Mouse (Mus musculus): Measurements from ENCODE around the gene Bnc2. TPM values are rescaled to one million over a fixed set of nuclear protein-coding genes. Genes with fewer than 3 reads are reported as not detected.

Gene Bnc2
- polyA plus RNA-seq, 1 experiment from 2014 or later, result 19.4 TPM

GRCm38 (mm10) chr4:84331450-84331849 is 343.6 kb downstream of the Bnc2 start:
- Histone ChIP-seq H3K9ac (replicated peaks) (no peak overlapping the region), H3K36me3 (no peaks in the 10 kb centered on the region), H3K4me1 (replicated peaks) (0 out of 2 replicates have a peak, but pooled peaks cover 5% of the 10 kb centered on the region), H3K4me2 (replicated peaks) (no peak overlapping the region), H3K27me3 (peaks cover 12% of the 10 kb centered on the region), H3K9me3 (no peaks in the 10 kb centered on the region), H3K4me3 (replicated peaks) (no peak overlapping the region), H3K27ac (no peak overlapping the region)
- no peak for ATAC-seq
- WGBS, result 71% methylated on average over 3 of the region's 3 CpGs

GRCm38 (mm10) chr4:84330509-84330908 is 344.6 kb downstream of the Bnc2 start:
- H3K27ac ChIP-seq, result no peak overlapping the region
- peaks cover 16% of the 10 kb centered on the region for H3K27me3 ChIP-seq
- H3K9ac ChIP-seq (replicated peaks), result no peak overlapping the region
- H3K4me3 ChIP-seq (replicated peaks), result no peak overlapping the region
- H3K4me1 ChIP-seq (replicated peaks), result 0 out of 2 replicates have a peak, but pooled peaks cover 5% of the 10 kb centered on the region
- ATAC-seq, result peak; percentile 14; the same call in 1 of the 2 replicates
- no peaks in the 10 kb centered on the region for H3K9me3 ChIP-seq
- no peaks in the 10 kb centered on the region for H3K36me3 ChIP-seq
- H3K4me2 ChIP-seq (replicated peaks), result no peak overlapping the region
- 78% methylated on average over 4 of the region's 4 CpGs for WGBS

- no peak overlapping the region for H3K9ac ChIP-seq (replicated peaks)
- H3K27ac ChIP-seq, result no peak overlapping the region
- H3K9me3 ChIP-seq, result no peaks in the 10 kb centered on the region
- peaks cover 11% of the 10 kb centered on the region for H3K4me1 ChIP-seq (replicated peaks)
- no peaks in the 10 kb centered on the region for H3K36me3 ChIP-seq
- no peak overlapping the region for H3K4me3 ChIP-seq (replicated peaks)
- peaks cover 25% of the 10 kb centered on the region for H3K27me3 ChIP-seq
- ATAC-seq, result no peak
- no peak overlapping the region for H3K4me2 ChIP-seq (replicated peaks)
- 78% methylated on average over 5 of the region's 5 CpGs for WGBS
Observed at GRCm38 (mm10) chr4:84329651-84330050, 345.4 kb downstream of the Bnc2 start.

- peaks cover 15% of the 10 kb centered on the region for H3K4me1 ChIP-seq (replicated peaks)
- H3K9me3 ChIP-seq, result no peaks in the 10 kb centered on the region
- H3K27ac ChIP-seq, result no peak overlapping the region
- no peak overlapping the region for H3K4me2 ChIP-seq (replicated peaks)
- no peak overlapping the region for H3K4me3 ChIP-seq (replicated peaks)
- H3K36me3 ChIP-seq, result no peaks in the 10 kb centered on the region
- H3K27me3 ChIP-seq, result peaks cover 34% of the 10 kb centered on the region
- WGBS, result 16% methylated on average over 4 of the region's 4 CpGs
- 0 out of 2 replicates have a peak, but pooled peaks have one; percentile 43 for ATAC-seq
- H3K9ac ChIP-seq (replicated peaks), result no peak overlapping the region
Observed at GRCm38 (mm10) chr4:84324371-84324770, 350.7 kb downstream of the Bnc2 start.

- Histone ChIP-seq H3K27ac (no peak overlapping the region), H3K4me1 (replicated peaks) (peaks cover 24% of the 10 kb centered on the region), H3K9ac (replicated peaks) (no peak overlapping the region), H3K4me2 (replicated peaks) (no peak overlapping the region), H3K27me3 (peaks cover 27% of the 10 kb centered on the region), H3K4me3 (replicated peaks) (no peak overlapping the region), H3K9me3 (no peaks in the 10 kb centered on the region), H3K36me3 (no peaks in the 10 kb centered on the region)
- 50% methylated on average over 2 of the region's 2 CpGs for WGBS
- ATAC-seq, result no peak
Observed at GRCm38 (mm10) chr4:84321598-84321997, 353.5 kb downstream of the Bnc2 start.

GRCm38 (mm10) chr4:84317421-84317820 is 357.7 kb downstream of the Bnc2 start:
- Histone ChIP-seq H3K4me3 (replicated peaks) (no peak overlapping the region), H3K4me1 (replicated peaks) (peaks cover 10% of the 10 kb centered on the region; the same call in 1 of the 2 replicates), H3K9ac (replicated peaks) (no peak overlapping the region), H3K4me2 (replicated peaks) (no peak overlapping the region), H3K9me3 (no peaks in the 10 kb centered on the region), H3K27me3 (peaks cover 10% of the 10 kb centered on the region), H3K36me3 (no peaks in the 10 kb centered on the region), H3K27ac (no peak overlapping the region)
- ATAC-seq, result no peak
- 89% methylated on average over 3 of the region's 3 CpGs for WGBS

GRCm38 (mm10) chr4:84311371-84311770 is 363.7 kb downstream of the Bnc2 start:
- H3K4me1 ChIP-seq (replicated peaks), result peaks cover 7% of the 10 kb centered on the region
- no peak overlapping the region for H3K4me3 ChIP-seq (replicated peaks)
- no peak for ATAC-seq
- peaks cover 11% of the 10 kb centered on the region; the same call in 1 of the 2 replicates for H3K27me3 ChIP-seq
- H3K4me2 ChIP-seq (replicated peaks), result no peak overlapping the region
- H3K9me3 ChIP-seq, result no peaks in the 10 kb centered on the region
- 83% methylated on average over 2 of the region's 2 CpGs for WGBS
- no peak overlapping the region for H3K9ac ChIP-seq (replicated peaks)
- no peaks in the 10 kb centered on the region for H3K36me3 ChIP-seq
- H3K27ac ChIP-seq, result no peak overlapping the region

- Histone ChIP-seq H3K27me3 (peaks cover 10% of the 10 kb centered on the region; the same call in 1 of the 2 replicates), H3K4me3 (replicated peaks) (no peak overlapping the region), H3K36me3 (no peaks in the 10 kb centered on the region), H3K9me3 (no peaks in the 10 kb centered on the region), H3K9ac (replicated peaks) (no peak overlapping the region), H3K4me1 (replicated peaks) (peaks cover 7% of the 10 kb centered on the region), H3K27ac (no peak overlapping the region), H3K4me2 (replicated peaks) (no peak overlapping the region)
- ATAC-seq, result no peak
- 88% methylated on average over 3 of the region's 3 CpGs for WGBS
Observed at GRCm38 (mm10) chr4:84310851-84311250, 364.2 kb downstream of the Bnc2 start.

GRCm38 (mm10) chr4:84308226-84308862 is 366.7 kb downstream of the Bnc2 start:
- WGBS, result 34% methylated on average over 4 of the region's 4 CpGs
- peak; percentile 34; the same call in 1 of the 2 replicates for ATAC-seq
- Histone ChIP-seq H3K4me3 (replicated peaks) (no peak overlapping the region), H3K27me3 (peaks cover 5% of the 10 kb centered on the region; the same call in 1 of the 2 replicates), H3K9ac (replicated peaks) (no peak overlapping the region), H3K4me2 (replicated peaks) (no peak overlapping the region), H3K4me1 (replicated peaks) (peaks cover 7% of the 10 kb centered on the region), H3K9me3 (no peaks in the 10 kb centered on the region), H3K27ac (no peak overlapping the region), H3K36me3 (no peaks in the 10 kb centered on the region)

GRCm38 (mm10) chr4:84306928-84307606 is 368.0 kb downstream of the Bnc2 start:
- Histone ChIP-seq H3K36me3 (no peaks in the 10 kb centered on the region), H3K9ac (replicated peaks) (no peak overlapping the region), H3K4me3 (replicated peaks) (no peak overlapping the region), H3K9me3 (no peaks in the 10 kb centered on the region), H3K4me1 (replicated peaks) (peaks cover 7% of the 10 kb centered on the region), H3K4me2 (replicated peaks) (no peak overlapping the region), H3K27ac (no peak overlapping the region), H3K27me3 (peaks cover 5% of the 10 kb centered on the region; the same call in 1 of the 2 replicates)
- WGBS, result 76% methylated on average over 9 of the region's 9 CpGs
- no peak for ATAC-seq

- peaks cover 1% of the 10 kb centered on the region for H3K4me1 ChIP-seq (replicated peaks)
- ATAC-seq, result no peak
- H3K27ac ChIP-seq, result no peak overlapping the region
- H3K9ac ChIP-seq (replicated peaks), result no peak overlapping the region
- H3K4me3 ChIP-seq (replicated peaks), result no peak overlapping the region
- WGBS, result 92% methylated on average over 3 of the region's 3 CpGs
- no peaks in the 10 kb centered on the region for H3K36me3 ChIP-seq
- H3K27me3 ChIP-seq, result no peaks in the 10 kb centered on the region; the same call in 1 of the 2 replicates
- no peak overlapping the region for H3K4me2 ChIP-seq (replicated peaks)
- H3K9me3 ChIP-seq, result peaks cover 5% of the 10 kb centered on the region; the same call in 1 of the 2 replicates
Observed at GRCm38 (mm10) chr4:84302949-84303348, 372.1 kb downstream of the Bnc2 start.

- Histone ChIP-seq H3K4me1 (replicated peaks) (0 out of 2 replicates have a peak, but pooled peaks cover 3% of the 10 kb centered on the region), H3K9ac (replicated peaks) (no peak overlapping the region), H3K27me3 (peaks cover 38% of the 10 kb centered on the region), H3K27ac (no peak overlapping the region), H3K4me3 (replicated peaks) (no peak overlapping the region), H3K4me2 (replicated peaks) (no peak overlapping the region), H3K9me3 (no peaks in the 10 kb centered on the region), H3K36me3 (no peaks in the 10 kb centered on the region)
- 73% methylated on average over 5 of the region's 5 CpGs for WGBS
- ATAC-seq, result no peak
Observed at GRCm38 (mm10) chr4:84285153-84285552, 389.9 kb downstream of the Bnc2 start.
